Mouse (Mus musculus): ENCODE data around the gene Napa.

Napa gene

GRCm38 (mm10) chr7:16130956-16131634 lies 32.8 kb downstream of the Napa start:
- DNase-seq (ENCODE audit: low spot score): no peak

- no peak for DNase-seq (ENCODE audit: low spot score)
Observed at GRCm38 (mm10) chr7:16132161-16132581, 33.9 kb downstream of the Napa start.

DNA sequence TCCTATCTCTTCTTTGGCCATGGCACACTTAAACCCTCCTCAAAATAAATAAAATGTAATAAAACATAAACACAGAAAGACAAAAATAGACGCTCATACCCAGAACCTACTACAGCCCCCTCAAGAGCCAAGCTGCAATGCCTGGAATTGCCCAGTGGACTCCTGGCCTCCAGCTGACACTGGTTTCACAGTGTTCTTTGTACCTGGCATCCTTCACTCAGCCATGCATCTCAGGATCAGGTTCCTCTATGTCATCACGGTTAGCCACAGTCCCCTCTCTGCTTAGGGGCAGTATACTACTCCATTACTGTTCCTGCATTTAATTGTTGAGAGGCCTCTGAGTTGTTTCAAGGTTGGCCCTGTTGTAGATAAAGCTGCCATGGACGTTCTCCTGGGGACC lies 34.7 kb downstream of the Napa start:
- no peak for DNase-seq (ENCODE audit: low spot score)

GRCm38 (mm10) chr7:16133691-16134090 lies 35.4 kb downstream of the Napa start:
- no peak for DNase-seq (ENCODE audit: low spot score)

DNA sequence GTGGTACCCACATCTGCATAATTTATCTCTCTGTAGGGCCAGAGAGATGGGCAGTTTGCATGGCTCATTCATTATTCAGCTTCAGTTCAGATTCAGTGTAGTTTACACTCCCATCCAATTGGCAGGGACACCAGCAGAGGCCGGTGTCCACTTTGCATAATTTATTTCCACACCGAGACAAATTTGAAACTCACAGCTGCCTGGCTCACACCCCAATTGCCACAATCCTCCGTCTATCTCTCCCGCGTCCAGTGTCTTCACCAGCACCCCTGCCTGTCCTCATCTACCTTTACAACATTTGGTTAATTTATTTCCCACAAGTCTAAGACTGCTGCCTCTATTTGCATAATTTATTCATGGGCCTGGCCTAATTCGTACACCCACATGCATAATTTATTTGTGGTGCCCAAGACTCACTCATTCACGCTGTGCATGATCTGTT lies 36.7 kb downstream of the Napa start:
- DNase-seq (ENCODE audit: low spot score): no peak

- no peak for DNase-seq (ENCODE audit: low spot score)
Observed at GRCm38 (mm10) chr7:16146489-16147410, 48.5 kb downstream of the Napa start.

GRCm38 (mm10) chr7:16147643-16148042 lies 49.4 kb downstream of the Napa start:
- no peak for DNase-seq (ENCODE audit: low spot score)

DNA sequence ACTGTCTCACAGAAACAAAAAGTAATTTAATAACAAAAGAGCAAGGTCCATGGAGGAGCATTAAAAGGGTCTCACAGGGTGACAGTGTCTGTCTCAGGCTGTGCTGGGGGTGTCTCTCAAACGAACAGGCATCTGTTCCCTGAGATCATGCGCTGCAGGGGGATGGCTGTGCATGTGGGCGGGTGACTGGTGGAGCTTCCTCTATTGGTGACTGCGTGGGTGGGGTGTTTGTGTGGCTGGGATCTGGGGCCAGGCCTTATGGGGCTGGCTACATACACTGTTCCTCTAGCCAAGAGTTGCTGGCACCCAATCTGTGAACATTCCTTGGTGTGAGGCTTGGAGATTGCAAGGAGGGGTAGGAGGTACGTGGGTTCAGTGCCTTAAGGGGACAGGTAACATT lies 51.0 kb downstream of the Napa start:
- no peak for DNase-seq (ENCODE audit: low spot score)

- DNase-seq (ENCODE audit: low spot score): no peak
Observed at GRCm38 (mm10) chr7:16150191-16151145, 52.2 kb downstream of the Napa start.

GRCm38 (mm10) chr7:16153522-16153921 lies 55.3 kb downstream of the Napa start:
- DNase-seq (ENCODE audit: low spot score): peak; percentile 54

- no peak for DNase-seq (ENCODE audit: low spot score)
Observed at GRCm38 (mm10) chr7:16155132-16155872, 57.0 kb downstream of the Napa start.

DNA sequence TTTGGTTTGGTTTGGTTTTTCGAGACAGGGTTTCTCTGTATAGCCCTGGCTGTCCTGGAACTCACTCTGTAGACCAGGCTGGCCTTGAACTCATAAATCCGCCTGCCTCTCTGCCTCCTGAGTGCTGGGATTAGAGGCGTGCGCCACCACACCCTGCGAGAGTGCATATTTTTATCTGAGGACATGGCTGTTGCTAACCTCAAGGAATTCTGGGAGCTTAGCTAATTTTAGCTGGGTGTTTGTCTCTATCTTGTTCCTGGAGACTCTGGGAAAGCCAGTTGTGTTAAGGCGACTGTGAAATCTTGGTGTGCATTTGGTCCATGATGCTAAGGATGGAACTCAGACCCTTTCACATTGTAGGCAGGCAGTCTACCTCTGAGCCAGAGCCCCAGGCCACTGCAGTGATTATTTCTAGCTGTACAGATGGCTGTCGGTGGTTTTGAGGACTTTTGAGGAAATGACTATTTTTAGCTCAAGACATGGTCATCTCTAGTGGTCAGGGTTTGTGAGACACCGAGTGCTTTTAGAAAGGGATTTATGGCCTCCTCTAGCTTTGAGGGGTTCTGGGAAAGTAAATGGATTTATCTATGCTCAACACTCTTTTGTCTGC lies 58.0 kb downstream of the Napa start:
- no peak for DNase-seq (ENCODE audit: low spot score)

- no peak for DNase-seq (ENCODE audit: low spot score)
Observed at GRCm38 (mm10) chr7:16158735-16159134, 60.5 kb downstream of the Napa start.

DNA sequence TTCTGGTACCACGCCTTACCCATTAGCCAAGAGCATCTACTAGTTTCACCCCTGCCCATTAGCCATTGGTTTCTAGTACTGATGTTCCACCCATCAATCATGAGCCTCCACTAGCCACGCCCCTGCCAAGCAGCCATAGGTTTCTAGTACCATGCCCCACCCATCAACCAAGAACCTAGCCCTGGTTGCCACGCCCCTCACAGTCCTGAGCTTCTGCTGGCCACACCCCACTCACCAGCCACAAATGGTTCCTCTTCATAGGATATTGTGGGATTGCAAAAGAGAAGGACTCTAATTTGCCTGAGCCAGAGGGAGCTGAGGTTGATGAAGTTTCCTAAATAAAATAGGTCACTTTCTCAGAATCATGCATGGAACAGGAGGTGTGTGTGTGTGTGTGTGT lies 62.4 kb downstream of the Napa start:
- DNase-seq (ENCODE audit: low spot score): no peak

DNA sequence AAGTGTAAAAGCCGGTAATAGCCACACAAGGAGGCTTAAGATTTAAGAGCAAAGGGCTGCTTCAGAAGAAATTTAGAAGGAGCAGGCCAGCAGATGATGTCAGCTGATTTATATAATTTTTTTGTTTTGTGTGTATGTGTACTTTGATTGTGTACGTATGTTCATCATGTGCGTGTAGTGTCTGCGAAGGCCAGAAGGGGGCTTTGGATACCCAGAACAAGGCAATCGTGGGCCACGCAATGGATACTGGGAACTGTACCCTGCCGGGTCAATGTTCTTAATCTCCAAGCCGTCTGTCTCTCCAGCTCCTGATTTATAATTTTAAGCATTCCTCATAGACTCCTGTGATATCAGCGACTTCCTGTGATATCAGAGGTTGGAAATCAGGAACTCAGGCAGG lies 63.0 kb downstream of the Napa start:
- DNase-seq (ENCODE audit: low spot score): no peak

DNA sequence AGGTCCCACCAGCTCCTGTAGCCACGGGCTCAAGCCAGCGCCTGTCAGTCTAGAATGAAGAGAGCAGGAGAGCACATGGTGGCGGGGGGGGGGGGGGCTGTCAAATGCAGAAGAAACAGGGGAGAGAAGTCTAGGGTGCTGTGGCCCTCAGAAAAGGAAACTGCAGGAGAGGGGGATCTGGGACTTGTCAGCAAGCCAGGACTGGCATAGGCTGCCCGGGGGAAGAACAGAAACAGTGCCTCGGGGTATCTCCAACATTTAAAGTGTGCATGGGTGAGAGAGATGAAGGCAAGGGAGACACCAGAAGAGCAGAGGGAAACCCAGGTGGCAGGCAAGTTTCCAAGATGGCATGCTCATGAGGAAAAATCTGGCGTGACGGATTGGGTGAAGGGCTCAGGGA lies 63.8 kb downstream of the Napa start:
- no peak for DNase-seq (ENCODE audit: low spot score)

Measured in T-cell, adult 2 months (primary cell).